Mouse (Mus musculus) adrenal gland, postnatal 36 days (tissue): ENCODE measurements at regions not wholly inside any gene's neighbourhood (a gene's known extent, or its start where the extent isn't known, plus 50 kb on each side); places are given as distances from the start of the nearest gene placed in this dataset.
A peak's percentile ranks its signal among the peaks of the same experiment; 100 is the strongest.

Source experiments
- DNase-seq, 2 experiments: peaks; one replicate each; pipeline ENCODE4 v3.0.0; 2021; ENCODE audit warnings: mixed read lengths in 1 of 2

GRCm38 (mm10) chr4:84102736-84103135, 572.3 kb downstream of the Bnc2 start:
- DNase-seq, result no peak

GRCm38 (mm10) chr4:84108592-84108991, 566.5 kb downstream of the Bnc2 start:
- DNase-seq, result no peak

GRCm38 (mm10) chr4:84109771-84110503, 565.1 kb downstream of the Bnc2 start:
- DNase-seq, result no peak

GRCm38 (mm10) chr4:84114162-84115040, 560.7 kb downstream of the Bnc2 start:
- no peak for DNase-seq

DNA sequence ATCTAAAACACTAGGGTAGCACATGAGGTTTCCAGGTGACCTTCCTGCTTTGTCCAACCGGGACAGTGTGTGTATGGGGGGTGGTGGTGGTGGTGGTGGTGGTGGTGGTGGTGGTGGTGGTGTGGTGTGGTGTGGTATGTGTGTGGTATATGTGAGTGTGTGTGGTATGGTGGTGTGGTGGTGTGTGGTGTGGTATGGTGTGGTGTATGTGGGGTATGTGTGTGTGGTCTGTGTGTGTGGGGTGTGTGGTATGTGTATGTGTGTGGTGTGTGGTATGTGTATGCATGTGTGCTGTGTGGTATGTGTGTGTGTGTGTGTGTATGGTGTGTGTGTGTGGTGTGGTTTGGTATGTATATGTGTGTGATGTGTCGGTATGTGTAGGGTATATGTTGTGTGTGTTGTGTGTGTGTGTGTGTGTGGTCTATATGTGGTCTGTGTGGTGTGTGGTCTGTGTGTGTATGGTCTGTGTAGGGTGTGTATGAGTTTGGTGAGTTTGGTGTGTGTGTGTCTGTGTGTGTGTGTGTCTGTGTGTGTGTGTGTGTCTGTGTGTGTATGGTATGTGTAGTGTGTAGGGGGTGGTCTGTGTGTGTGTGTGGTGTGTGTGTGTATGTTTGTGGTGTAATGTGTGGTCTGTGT, 556.7 kb downstream of the Bnc2 start:
- DNase-seq, result no peak

DNA sequence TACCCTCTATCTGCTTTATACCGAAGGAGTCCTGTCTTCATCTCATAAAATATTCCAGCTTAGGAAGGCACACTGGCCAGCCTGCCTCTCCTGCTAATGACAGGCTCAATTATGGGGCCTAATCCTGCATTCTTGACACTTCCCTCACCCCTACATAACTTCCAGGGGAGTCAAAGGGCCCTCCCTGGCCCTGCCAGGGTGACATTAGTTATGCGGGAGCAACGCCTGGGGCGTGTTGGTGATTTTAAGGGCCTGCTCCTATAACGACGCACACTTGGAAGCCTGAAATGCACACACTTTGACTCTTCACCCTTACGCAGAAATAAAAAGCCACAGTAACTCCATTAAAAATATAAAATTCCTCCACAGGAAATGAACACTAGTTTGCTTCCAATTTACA, 555.5 kb downstream of the Bnc2 start:
- no peak for DNase-seq

GRCm38 (mm10) chr4:84120330-84120729, 554.7 kb downstream of the Bnc2 start:
- no peak for DNase-seq

DNA sequence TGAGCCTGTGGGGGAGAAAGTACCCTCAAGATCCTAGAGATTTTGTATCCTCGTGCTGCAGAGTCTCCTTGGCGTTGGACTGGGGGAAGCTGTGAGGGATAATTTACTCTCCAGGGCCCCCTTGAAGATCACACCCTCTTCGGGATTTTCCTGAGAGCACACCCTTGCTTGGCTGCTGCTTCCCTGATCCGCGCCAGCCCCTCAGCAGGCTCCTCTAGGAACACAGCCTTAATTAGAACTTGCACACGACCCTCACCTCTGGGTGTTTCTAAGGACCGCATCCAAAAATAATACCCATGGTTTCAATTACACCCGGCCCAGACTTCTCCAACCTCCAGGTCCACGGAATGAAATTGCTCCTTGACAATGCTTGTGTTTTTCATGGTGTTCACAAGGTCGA, 553.6 kb downstream of the Bnc2 start:
- DNase-seq, result no peak

- DNase-seq, result no peak
Measured at GRCm38 (mm10) chr4:84126400-84126799, 548.7 kb downstream of the Bnc2 start.

GRCm38 (mm10) chr4:84127380-84127779, 547.7 kb downstream of the Bnc2 start:
- DNase-seq, result peak in 1 of 2 experiments; percentile 9

GRCm38 (mm10) chr4:84130840-84131547, 544.1 kb downstream of the Bnc2 start:
- DNase-seq, result peak; percentile 28 to 48

GRCm38 (mm10) chr4:84135740-84136139, 539.3 kb downstream of the Bnc2 start:
- DNase-seq, result no peak

- no peak for DNase-seq
Measured at GRCm38 (mm10) chr4:84137171-84137919, 537.7 kb downstream of the Bnc2 start.

DNA sequence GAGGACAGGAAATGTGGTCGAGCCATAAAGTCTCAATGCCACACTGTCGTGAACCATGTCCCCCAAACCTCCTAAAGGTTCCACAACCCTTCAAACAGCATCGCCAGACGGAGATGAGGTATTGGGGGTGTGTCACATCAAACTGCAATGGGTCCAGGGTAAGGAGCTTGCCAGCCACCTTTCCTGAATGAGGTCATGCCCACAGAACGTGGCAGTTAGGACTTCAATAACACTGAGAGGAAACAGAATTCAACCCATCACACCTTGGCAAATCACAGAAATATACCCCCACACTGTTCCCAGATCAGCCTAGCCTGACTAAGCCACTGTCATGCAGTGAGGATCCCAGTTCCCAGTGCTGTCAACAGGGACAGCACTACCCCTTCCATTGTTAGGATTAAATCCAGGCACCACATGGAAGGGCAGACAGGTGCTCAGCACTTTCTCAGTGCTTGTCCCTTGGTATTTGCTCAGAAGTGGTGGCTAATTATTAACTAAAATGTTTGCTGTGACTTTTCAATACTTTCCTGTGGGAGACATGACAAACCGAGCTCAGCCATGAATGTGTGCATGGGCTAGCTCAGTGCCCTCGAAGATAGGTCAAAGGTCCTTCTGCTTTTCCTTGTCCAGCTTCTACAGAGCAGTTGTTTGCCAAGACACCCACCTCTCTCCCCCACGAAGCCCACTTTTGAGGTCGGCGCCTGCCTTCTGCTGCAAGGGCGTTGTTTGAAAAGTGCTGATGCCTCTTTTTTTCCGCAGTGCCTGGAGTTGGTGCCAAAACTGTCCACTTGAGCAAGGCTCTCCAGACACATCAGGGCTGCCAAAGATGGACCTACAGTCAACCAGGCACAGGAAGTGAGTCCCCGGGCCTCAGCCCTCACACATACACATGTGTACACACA, 525.7 kb downstream of the Bnc2 start:
- no peak for DNase-seq

DNA sequence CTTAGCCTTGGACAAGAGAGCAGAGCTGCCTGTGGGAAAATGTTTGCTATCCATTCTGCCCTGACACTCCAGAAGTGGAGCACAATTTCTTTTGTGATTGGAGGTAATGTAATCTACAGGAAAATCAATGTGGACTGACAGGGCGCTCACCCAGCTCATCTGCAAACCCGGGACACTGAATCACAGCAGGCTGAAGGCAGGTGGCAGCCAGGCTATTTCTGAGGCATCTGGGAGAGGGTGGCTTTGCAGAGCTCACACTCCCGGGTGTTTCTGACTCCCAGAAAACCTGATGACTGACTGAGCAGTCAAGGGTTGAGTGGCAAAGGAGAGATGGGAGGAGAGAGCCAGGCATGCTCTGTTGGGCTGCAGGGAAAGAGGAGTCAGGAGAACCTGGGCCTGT, 524.4 kb downstream of the Bnc2 start:
- no peak for DNase-seq

GRCm38 (mm10) chr4:84151247-84151646, 523.8 kb downstream of the Bnc2 start:
- no peak for DNase-seq

DNA sequence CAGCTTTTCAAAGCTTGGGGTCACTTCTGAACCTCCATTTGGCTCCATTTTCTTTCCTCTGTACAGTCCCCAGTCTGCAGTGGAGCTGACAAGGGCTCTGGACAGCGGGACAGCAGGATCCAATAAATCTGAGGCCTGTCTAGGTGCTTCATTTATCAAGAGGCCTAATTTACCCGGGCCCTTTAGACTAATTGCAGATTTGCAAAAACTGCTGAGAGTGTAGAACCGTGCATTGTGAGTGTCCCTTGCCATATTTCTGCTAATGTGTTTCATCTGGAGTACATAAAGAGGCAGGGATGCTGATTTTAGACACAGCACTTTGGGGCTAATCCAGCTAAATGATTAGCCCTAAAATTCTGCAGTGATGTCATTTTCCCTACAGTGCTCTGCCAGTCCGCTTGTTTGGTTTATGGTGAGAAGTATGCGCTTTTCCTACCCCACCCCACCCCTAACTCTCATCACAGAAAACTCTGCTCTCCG, 523.1 kb downstream of the Bnc2 start:
- no peak for DNase-seq

DNA sequence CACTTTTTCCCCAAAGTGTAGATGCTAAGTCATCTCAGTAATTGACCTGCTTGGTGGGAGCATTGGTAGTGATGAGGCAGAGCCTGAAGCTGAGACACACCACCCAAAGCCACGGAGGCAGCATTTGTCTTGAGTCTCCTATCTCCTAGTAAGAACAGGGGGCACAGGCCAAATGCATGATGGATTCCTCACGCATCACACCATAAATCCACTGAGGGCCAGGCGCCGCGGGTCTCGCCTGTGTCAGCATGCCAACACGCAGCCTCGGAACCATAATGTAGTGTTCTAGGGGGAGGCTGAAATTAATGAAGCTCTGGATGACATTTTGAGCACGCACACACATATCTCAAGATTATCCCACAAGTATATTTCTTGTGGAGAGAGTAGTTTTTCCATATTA, 521.5 kb downstream of the Bnc2 start:
- no peak for DNase-seq

DNA sequence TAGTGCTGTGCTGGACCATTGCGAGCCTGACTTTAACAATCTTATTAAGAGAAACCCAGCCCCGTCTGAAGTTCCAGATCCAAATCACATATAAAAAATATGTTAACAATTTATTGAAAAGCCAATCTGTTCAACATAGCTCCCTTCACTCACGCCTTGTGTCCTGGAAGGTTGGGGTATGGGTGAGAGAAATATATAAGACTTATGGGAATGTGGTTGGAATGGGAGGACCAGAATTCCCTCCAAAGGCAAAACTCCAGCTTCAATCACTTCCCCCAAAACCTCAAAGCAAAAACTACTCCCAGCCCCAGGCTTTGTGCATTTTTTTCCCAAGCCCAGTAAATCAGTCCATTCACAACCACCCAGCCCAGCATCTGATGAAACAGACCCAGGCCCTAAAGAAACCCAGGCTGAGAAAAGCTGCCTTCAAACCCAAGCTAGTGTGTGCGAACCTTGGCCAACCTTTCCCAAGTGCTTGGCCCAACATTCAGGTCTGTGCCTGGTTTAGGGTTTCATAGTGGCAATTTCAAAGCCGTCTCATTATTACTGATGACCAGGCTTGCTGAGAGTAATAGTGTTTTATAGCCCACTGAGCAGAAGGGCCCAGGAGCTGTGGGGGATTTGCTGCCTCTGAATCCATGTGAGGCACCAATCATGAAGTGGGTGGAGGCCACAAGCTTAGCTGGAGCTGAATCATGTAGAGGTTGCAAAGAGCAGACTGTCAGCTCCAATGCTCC, 517.0 kb downstream of the Bnc2 start:
- DNase-seq, result no peak

- no peak for DNase-seq
Measured at GRCm38 (mm10) chr4:84163362-84163761, 511.7 kb downstream of the Bnc2 start.
